Mouse (Mus musculus): ENCODE data around the gene Mapk8ip3. TPM values are rescaled to one million over a fixed set of nuclear protein-coding genes. Genes with fewer than 3 reads are reported as not detected.

Gene Mapk8ip3
- polyA plus RNA-seq, 1 experiment from 2014 or later, result 28.0 TPM

DNA sequence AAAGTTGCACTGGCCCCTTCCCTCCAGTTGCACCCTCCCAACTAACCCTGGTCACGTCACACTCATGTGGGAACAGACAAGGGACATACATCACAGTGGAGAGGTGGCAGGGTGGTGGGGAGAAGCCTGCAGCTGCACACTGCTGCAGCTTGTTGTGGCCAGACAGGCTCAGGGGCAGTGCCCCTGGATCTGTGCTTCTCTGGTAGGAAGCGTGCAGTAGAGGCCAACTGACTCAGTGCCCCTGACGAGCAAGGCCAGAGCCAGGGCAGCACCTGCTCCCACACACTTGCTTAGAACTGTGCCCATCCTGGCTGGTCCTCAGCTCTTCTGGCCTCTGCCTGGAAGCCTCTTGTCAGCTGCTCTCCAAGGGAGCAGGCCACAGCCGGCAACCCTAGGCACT lies 39.2 kb downstream of the Mapk8ip3 start:
- peak overlapping the region; percentile 99 for H3K4me2 ChIP-seq
- no peaks in the 10 kb centered on the region for H3K27me3 ChIP-seq (replicated peaks; ENCODE audit: control insufficient read depth, insufficient read depth, low read length)
- peak overlapping the region; percentile 91 for H3K4me3 ChIP-seq (ENCODE audit: low read depth, low read length)
- H3K27ac ChIP-seq (ENCODE audit: low read depth, low read length), result 0 out of 2 replicates have a peak overlapping the region, but pooled peaks have one; percentile 77
- H3K9me3 ChIP-seq (ENCODE audit: control insufficient read depth, low read length), result no peaks in the 10 kb centered on the region
- H3K4me1 ChIP-seq (replicated peaks; ENCODE audit: control insufficient read depth, insufficient read depth, low read length), result peaks cover 35% of the 10 kb centered on the region
- DNase-seq (ENCODE audit: low spot score) (no peak), ATAC-seq (replicated peaks; ENCODE audit: low FRiP score) (no peak)
- 77% methylated on average over 4 of the region's 4 CpGs for WGBS
- peaks cover 59% of the 10 kb centered on the region for H3K36me3 ChIP-seq (ENCODE audit: control insufficient read depth, insufficient read depth, low read length)
- H3K9ac ChIP-seq (ENCODE audit: low read depth, low read length), result peak overlapping the region; percentile 97

DNA sequence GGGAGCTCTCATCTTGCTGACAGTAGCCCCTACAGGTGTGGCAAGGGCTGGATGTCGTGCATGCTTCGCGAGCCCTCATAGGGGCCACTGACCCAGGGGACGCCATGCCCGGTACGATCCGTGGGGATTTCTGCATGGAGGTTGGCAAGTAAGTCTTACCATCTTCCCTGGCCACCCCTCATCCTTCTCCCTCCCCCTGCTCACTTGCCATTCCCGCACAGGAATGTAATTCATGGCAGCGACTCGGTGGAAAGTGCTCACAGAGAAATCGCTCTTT lies 39.8 kb downstream of the Mapk8ip3 start:
- ATAC-seq (replicated peaks; ENCODE audit: low FRiP score), result no peak
- H3K27ac ChIP-seq (ENCODE audit: low read depth, low read length), result peak overlapping the region; percentile 77
- peak overlapping the region; percentile 97 for H3K9ac ChIP-seq (ENCODE audit: low read depth, low read length)
- H3K36me3 ChIP-seq (ENCODE audit: control insufficient read depth, insufficient read depth, low read length), result peaks cover 63% of the 10 kb centered on the region
- 44% methylated on average over 11 of the region's 11 CpGs for WGBS
- no peak for DNase-seq (ENCODE audit: low spot score)
- peaks cover 29% of the 10 kb centered on the region for H3K4me1 ChIP-seq (replicated peaks; ENCODE audit: control insufficient read depth, insufficient read depth, low read length)
- H3K4me2 ChIP-seq, result peak overlapping the region; percentile 99
- no peaks in the 10 kb centered on the region for H3K9me3 ChIP-seq (ENCODE audit: control insufficient read depth, low read length)
- H3K4me3 ChIP-seq (ENCODE audit: low read depth, low read length), result peak overlapping the region; percentile 91
- no peaks in the 10 kb centered on the region for H3K27me3 ChIP-seq (replicated peaks; ENCODE audit: control insufficient read depth, insufficient read depth, low read length)

DNA sequence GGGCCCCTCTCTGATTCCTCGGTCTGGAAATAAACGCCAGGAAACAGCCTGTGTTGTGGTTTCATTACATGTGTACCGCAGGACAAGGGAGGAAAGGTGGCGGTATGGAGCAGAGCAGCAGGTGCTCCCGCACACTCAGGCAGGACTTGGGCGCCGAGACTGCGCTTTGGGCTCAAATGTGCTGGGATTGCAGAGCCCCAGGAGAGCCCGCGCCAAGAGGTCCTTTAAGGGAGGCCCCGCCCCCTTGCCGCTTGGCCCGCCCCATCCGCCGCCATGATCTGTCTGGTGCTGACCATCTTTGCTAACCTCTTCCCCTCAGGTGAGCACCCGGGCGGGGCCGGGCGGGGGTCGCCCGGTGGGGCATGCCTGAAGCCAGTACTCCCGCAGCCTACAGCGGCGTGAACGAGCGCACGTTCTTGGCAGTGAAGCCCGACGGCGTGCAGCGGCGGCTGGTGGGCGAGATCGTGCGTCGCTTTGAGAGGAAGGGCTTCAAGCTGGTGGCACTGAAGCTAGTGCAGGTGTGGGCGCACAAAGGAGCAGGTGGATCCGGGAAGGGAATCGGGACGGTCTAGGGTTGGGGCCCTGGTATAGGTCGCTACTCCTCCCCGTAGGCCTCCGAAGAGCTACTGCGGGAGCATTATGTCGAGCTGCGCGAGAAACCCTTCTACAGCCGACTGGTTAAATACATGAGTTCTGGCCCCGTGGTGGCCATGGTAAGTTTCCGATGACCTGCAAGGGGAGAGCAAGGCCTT lies 40.4 kb downstream of the Mapk8ip3 start, which contains the start of gene Nme3:
Nme3 (plus strand) TSS at position 260 of the 752 bp plus-strand sequence.
- Histone ChIP-seq H3K27ac (ENCODE audit: low read depth, low read length) (peak within 1 kb of the TSS; percentile 87), H3K4me2 (peak within 1 kb of the TSS; percentile 99), H3K27me3 (replicated peaks; ENCODE audit: control insufficient read depth, insufficient read depth, low read length) (no peaks in the 10 kb centered on the region), H3K4me1 (replicated peaks; ENCODE audit: control insufficient read depth, insufficient read depth, low read length) (peaks cover 28% of the 10 kb centered on the region), H3K4me3 (ENCODE audit: low read depth, low read length) (peak within 1 kb of the TSS; percentile 91), H3K9ac (ENCODE audit: low read depth, low read length) (peak within 1 kb of the TSS; percentile 97), H3K9me3 (ENCODE audit: control insufficient read depth, low read length) (no peaks in the 10 kb centered on the region), H3K36me3 (ENCODE audit: control insufficient read depth, insufficient read depth, low read length) (peaks cover 60% of the 10 kb centered on the region)
- ATAC-seq (replicated peaks; ENCODE audit: low FRiP score) (peak; percentile 77), DNase-seq (ENCODE audit: low spot score) (peak; percentile 87)
- WGBS, result 2% methylated on average over 50 of the region's 50 CpGs

DNA sequence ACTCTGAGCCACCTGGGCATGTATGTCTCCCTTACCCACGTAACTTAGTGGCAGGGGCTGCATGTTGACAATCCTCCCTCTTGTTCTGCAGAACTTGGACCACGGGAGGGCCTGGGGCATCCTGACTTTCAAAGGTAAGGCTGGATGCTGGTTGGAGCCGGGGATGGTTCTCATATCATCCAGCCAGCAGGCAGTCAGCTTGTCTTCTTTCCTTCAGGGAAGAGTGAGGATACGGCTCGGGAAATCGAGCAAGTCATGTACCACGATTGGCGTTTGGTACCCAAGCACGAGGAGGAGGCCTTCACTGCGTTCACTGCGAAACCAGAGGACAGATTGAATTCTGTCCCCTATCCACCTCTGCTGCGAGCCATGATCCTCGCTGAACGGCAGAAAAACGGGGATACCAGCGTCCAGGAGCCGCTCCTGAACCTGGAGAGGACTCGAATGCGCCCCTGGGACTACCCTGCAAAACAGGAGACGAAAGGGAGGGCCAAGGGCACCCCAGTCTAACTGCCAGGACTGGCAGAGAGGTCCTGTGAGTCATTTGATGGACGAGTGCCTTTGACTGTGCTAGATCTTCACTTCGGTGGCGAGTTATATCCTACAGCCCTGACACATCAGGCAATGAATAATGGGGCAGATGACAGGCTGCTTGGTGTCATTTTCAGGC lies 41.1 kb downstream of the Mapk8ip3 start:
- H3K4me2 ChIP-seq, result peak overlapping the region; percentile 99
- WGBS, result 9% methylated on average over 23 of the region's 23 CpGs
- H3K4me3 ChIP-seq (ENCODE audit: low read depth, low read length), result peak overlapping the region; percentile 91
- DNase-seq (ENCODE audit: low spot score), result no peak
- peak overlapping the region; percentile 97 for H3K9ac ChIP-seq (ENCODE audit: low read depth, low read length)
- H3K27ac ChIP-seq (ENCODE audit: low read depth, low read length), result peak overlapping the region; percentile 87
- H3K36me3 ChIP-seq (ENCODE audit: control insufficient read depth, insufficient read depth, low read length), result peaks cover 58% of the 10 kb centered on the region
- no peak for ATAC-seq (replicated peaks; ENCODE audit: low FRiP score)
- peaks cover 28% of the 10 kb centered on the region for H3K4me1 ChIP-seq (replicated peaks; ENCODE audit: control insufficient read depth, insufficient read depth, low read length)
- H3K27me3 ChIP-seq (replicated peaks; ENCODE audit: control insufficient read depth, insufficient read depth, low read length), result no peaks in the 10 kb centered on the region
- H3K9me3 ChIP-seq (ENCODE audit: control insufficient read depth, low read length), result no peaks in the 10 kb centered on the region

DNA sequence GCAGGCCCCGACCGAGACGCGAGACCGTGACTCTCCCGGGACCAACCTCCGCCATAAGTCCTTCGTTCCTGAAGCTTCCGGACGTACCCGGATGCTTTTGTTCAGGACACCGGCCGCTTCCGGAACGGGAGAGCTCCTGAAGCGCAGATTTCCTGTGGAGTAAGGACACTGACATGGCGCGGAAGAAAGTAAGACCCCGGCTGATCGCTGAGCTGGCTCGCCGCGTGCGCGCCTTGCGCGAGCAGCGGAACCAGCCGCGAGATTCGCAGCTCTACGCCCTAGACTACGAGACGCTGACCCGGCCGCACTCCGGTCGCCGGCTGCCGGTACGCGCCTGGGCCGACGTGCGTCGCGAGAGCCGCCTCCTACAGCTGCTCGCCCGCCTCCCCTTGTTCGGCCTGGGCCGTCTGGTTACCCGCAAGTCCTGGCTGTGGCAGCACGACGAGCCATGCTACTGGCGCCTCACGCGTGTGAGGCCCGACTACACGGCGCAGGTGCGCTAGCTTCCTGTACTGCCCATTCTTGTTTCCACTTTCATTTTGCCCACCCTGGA lies 41.7 kb downstream of the Mapk8ip3 start, which contains the start of the genes Eme2 and Mrps34:
Eme2 (minus strand) TSS at position 93 of the 553 bp plus-strand sequence.
Mrps34 (plus strand) TSS at position 122 of the 553 bp plus-strand sequence.
- peaks cover 58% of the 10 kb centered on the region for H3K36me3 ChIP-seq (ENCODE audit: control insufficient read depth, insufficient read depth, low read length)
- H3K4me1 ChIP-seq (replicated peaks; ENCODE audit: control insufficient read depth, insufficient read depth, low read length), result peaks cover 28% of the 10 kb centered on the region
- under 1% methylated on average over 62 of the region's 62 CpGs for WGBS

DNA sequence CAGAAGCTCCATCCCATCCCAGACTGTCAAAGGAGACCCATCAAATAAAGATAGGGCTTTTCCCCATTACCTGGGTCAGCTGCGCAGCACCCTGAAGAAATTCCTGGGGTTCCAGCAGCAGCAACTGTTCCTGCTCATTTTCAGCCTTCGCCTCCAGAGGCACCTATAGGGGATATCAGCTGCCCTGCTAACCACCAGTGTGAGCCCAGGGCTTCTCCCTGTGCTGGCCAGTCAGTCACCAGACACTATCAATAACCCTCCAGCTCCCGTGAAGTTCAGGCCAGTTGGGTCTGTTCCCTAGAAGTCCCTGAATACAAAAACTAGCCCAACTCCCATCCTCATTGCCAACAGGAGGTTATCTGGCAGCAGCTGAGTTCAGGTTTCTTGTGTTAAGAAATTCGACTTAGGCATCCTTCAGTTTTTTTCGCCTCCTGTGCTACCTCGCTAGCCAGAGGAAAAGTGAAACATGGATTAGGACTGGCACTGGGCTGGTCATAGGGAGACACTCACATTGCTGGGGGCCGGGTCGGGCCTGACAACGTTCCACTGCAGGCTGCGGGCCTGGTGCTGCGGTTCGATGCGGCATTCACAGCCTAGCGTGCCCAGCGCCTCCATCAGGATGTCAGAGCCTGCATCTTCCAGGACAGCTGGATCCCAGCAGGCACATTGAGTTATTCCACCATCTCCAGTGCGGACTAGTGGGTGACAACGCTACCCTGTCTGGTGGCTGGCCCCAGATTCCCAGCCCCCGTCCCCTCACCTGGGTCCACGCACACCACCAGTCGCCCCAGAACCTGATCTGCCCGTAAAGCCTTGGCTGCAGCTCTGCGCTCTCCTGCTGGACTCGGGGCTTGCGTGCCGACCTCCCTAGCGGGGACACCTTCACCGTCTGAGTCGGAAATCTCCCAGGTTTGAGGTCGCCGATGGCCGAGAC lies 42.4 kb downstream of the Mapk8ip3 start:
- H3K4me1 ChIP-seq (replicated peaks; ENCODE audit: control insufficient read depth, insufficient read depth, low read length), result peaks cover 28% of the 10 kb centered on the region
- H3K36me3 ChIP-seq (ENCODE audit: control insufficient read depth, insufficient read depth, low read length), result peaks cover 52% of the 10 kb centered on the region
- ATAC-seq (replicated peaks; ENCODE audit: low FRiP score), result peak; percentile 24
- no peak for DNase-seq (ENCODE audit: low spot score)
- H3K4me2 ChIP-seq, result peak overlapping the region; percentile 99
- WGBS, result 9% methylated on average over 31 of the region's 31 CpGs
- no peaks in the 10 kb centered on the region for H3K27me3 ChIP-seq (replicated peaks; ENCODE audit: control insufficient read depth, insufficient read depth, low read length)
- peak overlapping the region; percentile 91 for H3K4me3 ChIP-seq (ENCODE audit: low read depth, low read length)
- no peaks in the 10 kb centered on the region for H3K9me3 ChIP-seq (ENCODE audit: control insufficient read depth, low read length)
- peak overlapping the region; percentile 97 for H3K9ac ChIP-seq (ENCODE audit: low read depth, low read length)
- peak overlapping the region; percentile 87; the same call in 1 of the 2 replicates for H3K27ac ChIP-seq (ENCODE audit: low read depth, low read length)

More for the DNA sequence above, 41.7 kb downstream of the Mapk8ip3 start, which contains the start of the genes Eme2 and Mrps34:
- peak; percentile 89 for DNase-seq (ENCODE audit: low spot score)
- H3K9me3 ChIP-seq (ENCODE audit: control insufficient read depth, low read length), result no peaks in the 10 kb centered on the region
- peak; percentile 65 for ATAC-seq (replicated peaks; ENCODE audit: low FRiP score)
- H3K4me3 ChIP-seq (ENCODE audit: low read depth, low read length), result peak within 1 kb of the TSS; percentile 91
- H3K27me3 ChIP-seq (replicated peaks; ENCODE audit: control insufficient read depth, insufficient read depth, low read length), result no peaks in the 10 kb centered on the region
- peak within 1 kb of the TSS; percentile 87 for H3K27ac ChIP-seq (ENCODE audit: low read depth, low read length)
- H3K9ac ChIP-seq (ENCODE audit: low read depth, low read length), result peak within 1 kb of the TSS; percentile 97
- H3K4me2 ChIP-seq, result peak within 1 kb of the TSS; percentile 99

DNA sequence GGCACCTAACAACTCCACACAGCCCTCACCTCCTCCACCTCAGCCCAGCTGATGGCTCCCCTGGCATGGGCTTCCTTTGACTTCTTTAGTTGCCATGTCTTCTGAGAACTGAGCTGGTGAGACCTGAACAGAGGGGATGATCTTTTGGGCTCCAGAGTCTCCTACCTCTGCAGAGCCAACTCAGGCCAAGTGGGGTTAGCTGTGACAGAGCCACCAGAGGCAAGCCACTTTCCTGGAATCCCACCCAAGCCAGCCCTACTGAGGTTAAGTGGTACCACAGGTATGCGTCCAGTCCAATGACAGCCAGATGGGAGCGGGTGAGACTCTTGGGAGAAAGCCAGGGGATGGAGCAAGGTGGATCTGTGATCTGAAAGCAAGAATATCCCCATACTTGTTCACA lies 43.5 kb downstream of the Mapk8ip3 start:
- Histone ChIP-seq H3K36me3 (ENCODE audit: control insufficient read depth, insufficient read depth, low read length) (peaks cover 44% of the 10 kb centered on the region), H3K27ac (ENCODE audit: low read depth, low read length) (no peak overlapping the region), H3K4me3 (ENCODE audit: low read depth, low read length) (peak overlapping the region; percentile 91), H3K27me3 (replicated peaks; ENCODE audit: control insufficient read depth, insufficient read depth, low read length) (no peaks in the 10 kb centered on the region), H3K4me2 (peak overlapping the region; percentile 99; the same call in 1 of the 2 replicates), H3K4me1 (replicated peaks; ENCODE audit: control insufficient read depth, insufficient read depth, low read length) (peaks cover 28% of the 10 kb centered on the region), H3K9ac (ENCODE audit: low read depth, low read length) (peak overlapping the region; percentile 12; the same call in 1 of the 2 replicates), H3K9me3 (ENCODE audit: control insufficient read depth, low read length) (no peaks in the 10 kb centered on the region)
- ATAC-seq (replicated peaks; ENCODE audit: low FRiP score) (no peak), DNase-seq (ENCODE audit: low spot score) (no peak)
- WGBS, result 88% methylated on average over 2 of the region's 2 CpGs

DNA sequence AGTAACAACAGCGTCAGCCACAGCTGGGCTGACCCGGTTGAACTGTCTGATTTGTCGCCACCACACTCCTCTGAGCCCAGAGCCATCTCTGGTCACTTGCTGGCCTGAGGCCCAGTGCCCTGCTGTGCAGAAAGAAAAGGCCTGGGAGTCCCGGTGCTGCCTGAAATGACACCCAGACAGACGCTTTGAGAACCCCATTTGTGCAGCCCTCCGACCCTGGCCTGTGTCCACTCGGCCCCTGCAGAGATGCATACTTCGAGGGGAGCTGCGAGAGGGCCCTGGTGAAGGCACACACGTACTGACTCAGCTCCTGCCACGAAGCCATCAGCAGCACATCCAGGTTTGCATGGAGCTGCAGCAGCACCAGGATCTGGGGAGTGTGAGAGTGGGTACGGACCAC lies 44.0 kb downstream of the Mapk8ip3 start:
- Histone ChIP-seq H3K9me3 (ENCODE audit: control insufficient read depth, low read length) (no peaks in the 10 kb centered on the region), H3K4me1 (replicated peaks; ENCODE audit: control insufficient read depth, insufficient read depth, low read length) (peaks cover 28% of the 10 kb centered on the region), H3K36me3 (ENCODE audit: control insufficient read depth, insufficient read depth, low read length) (peaks cover 42% of the 10 kb centered on the region), H3K4me2 (no peak overlapping the region), H3K27ac (ENCODE audit: low read depth, low read length) (no peak overlapping the region), H3K4me3 (ENCODE audit: low read depth, low read length) (no peak overlapping the region), H3K27me3 (replicated peaks; ENCODE audit: control insufficient read depth, insufficient read depth, low read length) (no peaks in the 10 kb centered on the region), H3K9ac (ENCODE audit: low read depth, low read length) (no peak overlapping the region)
- ATAC-seq (replicated peaks; ENCODE audit: low FRiP score) (no peak), DNase-seq (ENCODE audit: low spot score) (no peak)
- 88% methylated on average over 12 of the region's 12 CpGs for WGBS

Measured in liver, embryonic 11.5 days (tissue).